Mouse (Mus musculus): Measurements from ENCODE around the gene Stx3.

DNA sequence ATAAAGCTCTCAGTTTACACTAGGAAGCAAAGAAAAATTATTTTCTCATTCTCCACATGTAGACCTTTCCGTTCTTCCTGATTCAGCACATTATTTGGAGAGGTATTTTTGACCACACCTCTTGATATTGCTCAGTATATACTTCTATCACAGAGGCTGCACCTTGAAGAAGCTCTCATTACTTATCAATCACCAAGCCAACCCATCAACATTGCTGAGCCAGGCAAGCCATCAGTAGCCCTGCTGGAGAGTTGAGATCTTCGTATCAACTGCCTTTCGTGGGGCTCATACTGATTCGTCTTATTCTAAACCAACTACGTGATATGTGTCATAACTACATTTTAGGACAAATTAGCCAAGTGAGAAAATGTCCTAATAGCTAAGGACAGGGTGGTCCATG, 91.9 kb downstream of the Stx3 start:
- TF ChIP-seq POLR2A (IDR thresholded peaks at IDR 0.05; ENCODE audit: control insufficient read depth, extremely low read depth, insufficient read depth, low read length, poor library complexity) (no peak), CTCF (IDR thresholded peaks at IDR 0.05; ENCODE audit: borderline replicate concordance, control insufficient read depth, extremely low read depth, insufficient read depth, low read length, poor library complexity) (no peak)

Measured in thymus, adult 2 months (tissue).